In the genomic region with DNA sequence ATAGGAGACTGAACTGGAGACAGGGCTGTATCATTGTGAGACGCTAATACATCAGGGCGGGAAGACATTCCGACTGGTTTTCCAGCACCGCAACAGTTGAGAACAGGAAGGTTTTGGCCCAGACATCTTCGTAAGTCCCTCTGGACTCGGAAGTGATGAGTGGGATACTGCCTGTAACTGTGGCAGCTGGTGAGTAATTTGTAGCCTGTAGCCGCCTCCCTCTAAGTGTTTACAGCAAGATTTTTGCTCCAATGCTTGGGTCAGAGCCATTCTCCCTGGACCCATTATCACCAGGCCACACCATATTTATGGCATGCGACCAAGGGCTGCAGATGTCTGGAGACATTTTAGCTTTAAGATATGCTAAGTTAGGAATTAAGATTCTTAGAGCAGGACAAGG, we compare ENCODE assay signal across 23 mouse cellular contexts.
DNase-seq lines count a peak whose midpoint lies in the region; ATAC-seq and TF ChIP-seq lines count a peak whose summit lies in the region.
"Had no signal": no experiment of that assay in that cellular context is flagged by ENCODE, and none has a peak within 500 bp of the region (broad histone marks: within the 10 kb centered on the region; RNA-seq: fewer than 3 reads in every experiment).

No protein-coding gene starts in this region.

- WGBS in hindbrain, postnatal 0 days, result 84% methylated on average over 8 of the region's 8 CpGs
- 94% methylated on average over 8 of the region's 8 CpGs for WGBS in hindbrain, embryonic 11.5 days

- intact Hi-C loops in heart, postnatal 36 days (cut with DNase I), result no loop called here
- intact Hi-C loops in heart, postnatal 14 days (cut with DNase I), result no loop called here
- intact Hi-C loops in left cerebral cortex, postnatal 14 days (cut with DNase I), result no loop called here

- no peak overlapping the region for H3K9ac ChIP-seq in hindbrain, postnatal 0 days (replicated peaks; ENCODE audit: low read length)
- no peak overlapping the region for H3K9ac ChIP-seq in hindbrain, embryonic 11.5 days (ENCODE audit: low read depth, low read length)
- H3K9ac ChIP-seq: heart, embryonic 13.5 days; liver, embryonic 15.5 days; stomach, embryonic 15.5 days had no signal

- H3K4me1 ChIP-seq in hindbrain, postnatal 0 days (ENCODE audit: insufficient read depth, low read length), result no peaks in the 10 kb centered on the region
- H3K4me1 ChIP-seq in hindbrain, embryonic 11.5 days (replicated peaks; ENCODE audit: control insufficient read depth, insufficient read depth, low read length), result no peaks in the 10 kb centered on the region
- H3K4me1 ChIP-seq: hindbrain, embryonic 10.5 days; liver, embryonic 15.5 days; stomach, embryonic 15.5 days had no signal

- ATAC-seq in hindbrain, postnatal 0 days, result 0 out of 2 replicates have a peak, but pooled peaks have one; percentile 12
- ATAC-seq in hindbrain, embryonic 11.5 days (ENCODE audit: low FRiP score), result no peak
- ATAC-seq: inflammation-experienced regulatory T-cells, adult 6 months; midbrain, embryonic 16.5 days had no signal

- no peak overlapping the region for H3K27ac ChIP-seq in hindbrain, postnatal 0 days
- no peak overlapping the region for H3K27ac ChIP-seq in hindbrain, embryonic 11.5 days (ENCODE audit: low read depth, low read length)
- no peak overlapping the region for H3K27ac ChIP-seq in layer of hippocampus, adult 2 months
- H3K27ac ChIP-seq: heart, embryonic 13.5 days; hindbrain, embryonic 10.5 days; liver, embryonic 15.5 days; macrophage; stomach, embryonic 15.5 days had no signal

- no peak for TF ChIP-seq CTCF in hindbrain, postnatal 0 days (IDR thresholded peaks at IDR 0.05; ENCODE audit: low read depth)
- TF ChIP-seq CTCF in layer of hippocampus, adult 2 months (conservative IDR thresholded peaks at IDR 0.05), result no peak

- DNase-seq in heart, adult 11 months, result peak; percentile 94
- DNase-seq in heart, postnatal 36 days, result no peak
- peak; percentile 37 for DNase-seq in hindbrain, postnatal 0 days (ENCODE audit: low spot score)
- DNase-seq in hindbrain, embryonic 11.5 days (ENCODE audit: low spot score), result no peak
- DNase-seq in NIH3T3 (ENCODE audit: low read depth), result peak; percentile 74
- DNase-seq in heart, postnatal 14 days, result peak; percentile 27 to 36
- no peak for DNase-seq in layer of hippocampus, adult 2 months (ENCODE audit: low spot score in 2 of 2)
- DNase-seq in left cerebral cortex, postnatal 14 days (ENCODE audit: low spot score in 2 of 2), result no peak
- DNase-seq: adrenal gland, postnatal 10 days; cerebellum, adult 2 months; gastrocnemius, postnatal 14 days; kidney, adult 9 months; kidney, postnatal 25 days; layer of hippocampus, postnatal 36 days; liver; thymus, postnatal 25 days had no signal

- no peak overlapping the region for H3K4me3 ChIP-seq in hindbrain, postnatal 0 days (ENCODE audit: low read length)
- no peak overlapping the region for H3K4me3 ChIP-seq in hindbrain, embryonic 11.5 days (ENCODE audit: low read depth, low read length)
- no peak overlapping the region for H3K4me3 ChIP-seq in layer of hippocampus, adult 2 months
- H3K4me3 ChIP-seq: heart, embryonic 13.5 days; hindbrain, embryonic 10.5 days; liver, embryonic 15.5 days; stomach, embryonic 15.5 days had no signal

- no peak overlapping the region for H3K4me2 ChIP-seq in hindbrain, postnatal 0 days (ENCODE audit: low read depth, low read length)
- no peak overlapping the region for H3K4me2 ChIP-seq in hindbrain, embryonic 11.5 days (replicated peaks; ENCODE audit: low read depth, low read length)
- H3K4me2 ChIP-seq: heart, embryonic 13.5 days; liver, embryonic 15.5 days; stomach, embryonic 15.5 days had no signal

- no peaks in the 10 kb centered on the region for H3K9me3 ChIP-seq in hindbrain, postnatal 0 days (ENCODE audit: low read length)
- no peaks in the 10 kb centered on the region for H3K9me3 ChIP-seq in hindbrain, embryonic 11.5 days (ENCODE audit: control insufficient read depth, low read length)
- H3K9me3 ChIP-seq: heart, embryonic 13.5 days; hindbrain, embryonic 10.5 days; liver, embryonic 15.5 days; stomach, embryonic 15.5 days had no signal

- no peaks in the 10 kb centered on the region for H3K36me3 ChIP-seq in hindbrain, postnatal 0 days (ENCODE audit: insufficient read depth, low read length)
- no peaks in the 10 kb centered on the region for H3K36me3 ChIP-seq in hindbrain, embryonic 11.5 days (ENCODE audit: control insufficient read depth, insufficient read depth, low read length)
- H3K36me3 ChIP-seq: heart, embryonic 13.5 days; hindbrain, embryonic 10.5 days; liver, embryonic 15.5 days; stomach, embryonic 15.5 days had no signal

- no peaks in the 10 kb centered on the region for H3K27me3 ChIP-seq in hindbrain, postnatal 0 days (ENCODE audit: insufficient read depth, low read length)
- no peaks in the 10 kb centered on the region for H3K27me3 ChIP-seq in hindbrain, embryonic 11.5 days (ENCODE audit: control insufficient read depth, insufficient read depth, low read length)
- H3K27me3 ChIP-seq: heart, embryonic 13.5 days; liver, embryonic 15.5 days; stomach, embryonic 15.5 days had no signal

Comparison
In these comparisons a context has a peak if more than half of its experiments do, and no peak if none do; other contexts are left out.
1. DNase-seq: peak in heart, adult 11 months (single experiment), hindbrain, postnatal 0 days (single experiment), NIH3T3 (single experiment) and heart, postnatal 14 days (2 of 2); none in heart, postnatal 36 days (0 of 2), hindbrain, embryonic 11.5 days (single experiment), layer of hippocampus, adult 2 months (0 of 2) and left cerebral cortex, postnatal 14 days (0 of 2).